Mouse (Mus musculus): ENCODE measurements at regions not wholly inside any gene's neighbourhood (a gene's known extent, or its start where the extent isn't known, plus 50 kb on each side); places are given as distances from the start of the nearest gene placed in this dataset.

- Histone ChIP-seq H3K4me3 (no peak overlapping the region), H3K27ac (replicated peaks) (no peak overlapping the region), H3K27me3 (ENCODE audit: low read depth, poor library complexity, severe bottlenecking) (no peaks in the 10 kb centered on the region), H3K4me1 (no peaks in the 10 kb centered on the region), H3K9me3 (replicated peaks) (no peaks in the 10 kb centered on the region), H3K36me3 (no peaks in the 10 kb centered on the region)
- no peak for DNase-seq (ENCODE audit: low spot score)
- WGBS = 75% methylated on average over 3 of the region's 3 CpGs
Measured at GRCm38 (mm10) chr19:20035223-20035622, 355.5 kb downstream of the Anxa1 start.

- Histone ChIP-seq H3K4me1 (no peaks in the 10 kb centered on the region), H3K4me3 (no peak overlapping the region), H3K9me3 (replicated peaks) (no peaks in the 10 kb centered on the region), H3K36me3 (no peaks in the 10 kb centered on the region), H3K27ac (replicated peaks) (no peak overlapping the region), H3K27me3 (ENCODE audit: low read depth, poor library complexity, severe bottlenecking) (no peaks in the 10 kb centered on the region)
- DNase-seq (ENCODE audit: low spot score) = no peak
- WGBS = 77% methylated on average over 11 of the region's 11 CpGs
Measured at GRCm38 (mm10) chr19:20027667-20028282, 363.0 kb downstream of the Anxa1 start.

- Histone ChIP-seq H3K9me3 (replicated peaks) (no peaks in the 10 kb centered on the region), H3K36me3 (no peaks in the 10 kb centered on the region), H3K4me3 (no peak overlapping the region), H3K27me3 (ENCODE audit: low read depth, poor library complexity, severe bottlenecking) (no peaks in the 10 kb centered on the region), H3K27ac (replicated peaks) (no peak overlapping the region), H3K4me1 (no peaks in the 10 kb centered on the region)
- DNase-seq (ENCODE audit: low spot score) = no peak
- 77% methylated on average over 4 of the region's 4 CpGs for WGBS
Measured at GRCm38 (mm10) chr19:20014114-20014513, 376.6 kb downstream of the Anxa1 start.

- DNase-seq (ENCODE audit: low spot score) = no peak
- no peaks in the 10 kb centered on the region for H3K36me3 ChIP-seq
Measured at GRCm38 (mm10) chr19:20009801-20010441, 380.8 kb downstream of the Anxa1 start.

GRCm38 (mm10) chr19:20005932-20006625 is 384.7 kb downstream of the Anxa1 start:
- H3K27ac ChIP-seq (replicated peaks) = no peak overlapping the region
- no peaks in the 10 kb centered on the region for H3K36me3 ChIP-seq
- no peaks in the 10 kb centered on the region for H3K27me3 ChIP-seq (ENCODE audit: low read depth, poor library complexity, severe bottlenecking)
- no peak for DNase-seq (ENCODE audit: low spot score)
- no peak overlapping the region for H3K4me3 ChIP-seq
- H3K9me3 ChIP-seq (replicated peaks) = no peaks in the 10 kb centered on the region
- WGBS = 61% methylated on average over 4 of the region's 4 CpGs
- no peaks in the 10 kb centered on the region for H3K4me1 ChIP-seq

More at GRCm38 (mm10) chr19:20009801-20010441, 380.8 kb downstream of the Anxa1 start:
- H3K27me3 ChIP-seq (ENCODE audit: low read depth, poor library complexity, severe bottlenecking) = no peaks in the 10 kb centered on the region
- no peak overlapping the region for H3K4me3 ChIP-seq
- no peaks in the 10 kb centered on the region for H3K9me3 ChIP-seq (replicated peaks)
- H3K27ac ChIP-seq (replicated peaks) = no peak overlapping the region
- WGBS = 76% methylated on average over 12 of the region's 12 CpGs
- H3K4me1 ChIP-seq = no peaks in the 10 kb centered on the region

GRCm38 (mm10) chr19:19987255-19987654 is 403.5 kb downstream of the Anxa1 start:
- no peaks in the 10 kb centered on the region for H3K27me3 ChIP-seq (ENCODE audit: low read depth, poor library complexity, severe bottlenecking)
- no peak overlapping the region for H3K27ac ChIP-seq (replicated peaks)
- no peak overlapping the region for H3K4me3 ChIP-seq
- no peaks in the 10 kb centered on the region for H3K36me3 ChIP-seq
- H3K9me3 ChIP-seq (replicated peaks) = no peaks in the 10 kb centered on the region
- WGBS = 91% methylated on average over 1 of the region's 1 CpGs
- no peaks in the 10 kb centered on the region for H3K4me1 ChIP-seq
- DNase-seq (ENCODE audit: low spot score) = no peak

GRCm38 (mm10) chr19:19978816-19979215 is 411.9 kb downstream of the Anxa1 start:
- Histone ChIP-seq H3K36me3 (no peaks in the 10 kb centered on the region), H3K4me1 (peaks cover 10% of the 10 kb centered on the region), H3K4me3 (no peak overlapping the region), H3K27me3 (ENCODE audit: low read depth, poor library complexity, severe bottlenecking) (no peaks in the 10 kb centered on the region), H3K27ac (replicated peaks) (no peak overlapping the region), H3K9me3 (replicated peaks) (no peaks in the 10 kb centered on the region)
- WGBS = 84% methylated on average over 6 of the region's 6 CpGs
- no peak for DNase-seq (ENCODE audit: low spot score)

GRCm38 (mm10) chr19:19977609-19978259 is 413.0 kb downstream of the Anxa1 start:
- peak overlapping the region; percentile 46; the same call in 1 of the 2 replicates for H3K27ac ChIP-seq (replicated peaks)
- H3K9me3 ChIP-seq (replicated peaks) = no peaks in the 10 kb centered on the region
- peak; percentile 20 for DNase-seq (ENCODE audit: low spot score)
- no peak overlapping the region for H3K4me3 ChIP-seq
- H3K27me3 ChIP-seq (ENCODE audit: low read depth, poor library complexity, severe bottlenecking) = no peaks in the 10 kb centered on the region
- H3K4me1 ChIP-seq = peaks cover 10% of the 10 kb centered on the region
- no peaks in the 10 kb centered on the region for H3K36me3 ChIP-seq
- WGBS = 30% methylated on average over 9 of the region's 9 CpGs

GRCm38 (mm10) chr19:19976776-19977175 is 414.0 kb downstream of the Anxa1 start:
- Histone ChIP-seq H3K4me1 (peaks cover 10% of the 10 kb centered on the region), H3K36me3 (no peaks in the 10 kb centered on the region), H3K9me3 (replicated peaks) (no peaks in the 10 kb centered on the region), H3K27ac (replicated peaks) (no peak overlapping the region), H3K4me3 (no peak overlapping the region), H3K27me3 (ENCODE audit: low read depth, poor library complexity, severe bottlenecking) (no peaks in the 10 kb centered on the region)
- DNase-seq (ENCODE audit: low spot score) = no peak
- WGBS = 63% methylated on average over 2 of the region's 2 CpGs

- WGBS = 85% methylated on average over 3 of the region's 3 CpGs
- no peak for DNase-seq (ENCODE audit: low spot score)
- H3K27ac ChIP-seq (replicated peaks) = no peak overlapping the region
- no peaks in the 10 kb centered on the region for H3K9me3 ChIP-seq (replicated peaks)
- no peaks in the 10 kb centered on the region for H3K4me1 ChIP-seq
- H3K27me3 ChIP-seq (ENCODE audit: low read depth, poor library complexity, severe bottlenecking) = no peaks in the 10 kb centered on the region
- no peak overlapping the region for H3K4me3 ChIP-seq
- H3K36me3 ChIP-seq = no peaks in the 10 kb centered on the region
Measured at GRCm38 (mm10) chr19:19969780-19970512, 420.8 kb downstream of the Anxa1 start.

- H3K27me3 ChIP-seq (ENCODE audit: low read depth, poor library complexity, severe bottlenecking) = no peaks in the 10 kb centered on the region
- WGBS = 85% methylated on average over 5 of the region's 5 CpGs
Measured at GRCm38 (mm10) chr19:19969335-19969734, 421.4 kb downstream of the Anxa1 start.

GRCm38 (mm10) chr19:19945247-19945646 is 445.5 kb downstream of the Anxa1 start:
- Histone ChIP-seq H3K27ac (replicated peaks) (no peak overlapping the region), H3K9me3 (replicated peaks) (no peaks in the 10 kb centered on the region), H3K36me3 (no peaks in the 10 kb centered on the region), H3K4me1 (0 out of 2 replicates have a peak, but pooled peaks cover 7% of the 10 kb centered on the region), H3K27me3 (ENCODE audit: low read depth, poor library complexity, severe bottlenecking) (no peaks in the 10 kb centered on the region), H3K4me3 (no peak overlapping the region)
- no peak for DNase-seq (ENCODE audit: low spot score)
- 82% methylated on average over 1 of the region's 1 CpGs for WGBS

More at GRCm38 (mm10) chr19:19969335-19969734, 421.4 kb downstream of the Anxa1 start:
- Histone ChIP-seq H3K4me1 (no peaks in the 10 kb centered on the region), H3K27ac (replicated peaks) (no peak overlapping the region), H3K36me3 (no peaks in the 10 kb centered on the region), H3K9me3 (replicated peaks) (no peaks in the 10 kb centered on the region), H3K4me3 (no peak overlapping the region)
- no peak for DNase-seq (ENCODE audit: low spot score)
